Mouse (Mus musculus): ENCODE measurements around the gene H2-Aa.
"Not testable (repeated sequence)": the region's sequence is repeated elsewhere in the genome, so short reads cannot be mapped to it uniquely, and the experiment has no call there.

The H2-Aa gene

DNA sequence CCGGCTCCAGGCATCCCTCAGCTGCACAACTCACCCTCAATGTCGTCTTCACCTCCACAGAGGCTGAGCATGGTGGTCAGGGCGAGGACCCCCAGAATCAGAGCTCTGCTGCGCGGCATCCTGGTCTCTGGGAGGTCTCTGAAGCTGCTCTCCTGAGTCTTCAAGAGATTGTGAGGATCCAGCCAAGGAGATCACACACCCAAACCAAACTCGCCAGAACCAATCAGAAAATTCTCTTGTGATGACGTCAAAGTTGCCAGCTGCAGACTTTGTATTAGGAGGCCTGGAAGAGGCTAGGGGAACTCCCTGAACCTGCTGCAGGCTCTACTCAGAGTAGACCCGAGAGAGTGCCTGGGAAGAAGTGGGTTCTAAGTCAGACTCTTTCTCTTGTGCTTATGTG, at the start of gene H2-Aa:
TSS of gene H2-Aa (minus strand) at position 176 of the 400 bp plus-strand sequence.
- DNase-seq (ENCODE audit: low spot score in 2 of 2) = peak; percentile 83 to 86

DNA sequence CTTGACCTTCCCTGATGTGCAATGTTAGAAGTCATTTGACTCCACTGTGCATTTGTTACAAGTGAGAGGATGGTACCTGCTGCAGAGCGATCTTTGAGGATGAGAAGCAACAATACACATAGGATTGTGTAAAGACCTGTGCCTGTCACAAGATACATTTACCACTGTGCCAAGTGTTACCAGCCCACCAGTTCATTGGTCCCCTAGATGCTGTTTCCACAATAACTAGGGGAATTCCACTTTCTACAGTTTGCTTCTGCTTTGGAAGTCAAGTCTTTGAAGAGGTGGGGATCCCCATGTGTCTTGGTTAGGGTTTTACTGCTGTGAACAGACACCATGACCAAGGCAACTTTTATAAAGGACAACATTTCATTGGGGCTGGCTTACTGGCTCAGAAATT, 43.6 kb upstream of the H2-Aa start:
- no peak for DNase-seq (ENCODE audit: low spot score in 2 of 2)

DNA sequence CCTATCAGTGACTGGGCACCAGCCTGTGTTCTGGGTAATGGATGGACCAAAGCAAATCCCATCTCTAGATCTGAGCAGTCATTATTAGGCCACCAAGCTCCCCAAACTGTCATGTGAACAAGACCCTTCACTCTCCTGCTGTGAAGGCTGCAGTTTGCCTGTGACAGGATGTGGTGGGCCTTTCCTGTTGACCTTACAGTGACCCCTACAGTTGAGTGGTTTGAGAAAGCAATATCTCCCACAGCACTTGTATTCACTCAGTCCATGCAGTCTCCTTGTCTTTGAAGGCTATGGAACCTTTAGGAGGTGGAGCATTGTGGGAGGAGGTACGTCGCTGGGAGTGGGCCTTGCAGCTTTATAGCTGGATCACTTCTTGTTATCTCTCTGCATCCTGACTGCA, 42.2 kb upstream of the H2-Aa start:
- DNase-seq (ENCODE audit: low spot score in 2 of 2) = no peak

DNA sequence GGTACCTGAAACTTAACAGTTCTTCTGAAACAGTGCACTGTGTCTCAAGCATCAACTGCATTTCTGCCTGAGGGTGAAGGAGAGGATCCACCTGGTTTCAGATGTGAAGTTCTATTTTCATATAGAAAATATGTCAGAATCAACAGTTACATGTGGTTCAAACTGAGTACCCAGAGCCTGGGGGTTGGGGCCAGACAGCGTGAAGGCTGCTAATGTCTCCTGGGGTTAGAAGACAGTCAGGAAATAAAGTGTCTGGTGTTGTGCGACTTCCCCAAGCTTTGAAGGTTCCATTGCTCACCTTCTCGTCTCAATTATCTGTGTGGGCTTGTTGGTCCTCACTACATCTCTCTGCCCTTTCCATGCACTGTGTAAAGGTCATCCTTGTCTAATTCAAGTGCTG, 38.8 kb upstream of the H2-Aa start:
- no peak for DNase-seq (ENCODE audit: low spot score in 2 of 2)

DNA sequence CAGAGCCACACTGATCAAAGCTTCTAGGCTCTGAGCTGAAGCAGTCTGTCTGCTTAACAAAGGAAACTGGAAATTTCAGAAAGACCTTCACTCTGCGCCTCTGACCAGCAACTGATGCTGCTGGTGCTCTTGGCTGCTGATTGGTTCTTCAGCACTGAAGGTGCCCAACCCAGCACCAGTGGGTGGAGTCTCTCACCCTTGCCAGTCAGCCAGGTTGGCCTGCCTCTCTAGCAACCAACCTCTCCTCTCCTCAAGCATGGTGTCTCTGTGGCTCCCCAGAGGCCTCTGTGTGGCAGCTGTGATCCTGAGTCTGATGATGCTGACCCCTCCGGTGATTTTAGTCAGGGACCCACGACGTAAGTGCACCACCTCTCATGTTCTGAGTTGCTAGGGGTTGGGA, 37.8 kb upstream of the H2-Aa start, which contains the start of gene H2-Eb2:
TSS of gene H2-Eb2 (plus strand) at position 230 of the 400 bp plus-strand sequence.
- DNase-seq (ENCODE audit: low spot score in 2 of 2) = no peak

DNA sequence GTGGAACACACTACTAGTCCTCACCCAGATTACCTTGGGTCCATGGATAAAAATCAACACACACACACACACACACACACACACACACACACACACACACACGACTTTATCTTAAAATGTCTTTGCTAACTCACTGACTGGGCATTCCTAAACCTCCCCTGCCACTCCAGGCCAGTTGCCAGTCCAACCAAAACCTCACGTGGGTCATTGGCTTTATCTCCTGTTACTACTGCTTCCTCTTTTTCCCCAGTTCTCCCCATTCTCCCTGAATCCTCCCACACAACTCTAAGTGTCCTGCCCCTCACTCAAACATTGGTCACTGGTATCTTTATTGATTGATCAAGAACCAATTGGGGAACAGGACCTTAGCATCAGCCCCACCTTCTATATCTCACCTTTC, 29.7 kb upstream of the H2-Aa start:
- DNase-seq (ENCODE audit: low spot score in 2 of 2) = no peak

DNA sequence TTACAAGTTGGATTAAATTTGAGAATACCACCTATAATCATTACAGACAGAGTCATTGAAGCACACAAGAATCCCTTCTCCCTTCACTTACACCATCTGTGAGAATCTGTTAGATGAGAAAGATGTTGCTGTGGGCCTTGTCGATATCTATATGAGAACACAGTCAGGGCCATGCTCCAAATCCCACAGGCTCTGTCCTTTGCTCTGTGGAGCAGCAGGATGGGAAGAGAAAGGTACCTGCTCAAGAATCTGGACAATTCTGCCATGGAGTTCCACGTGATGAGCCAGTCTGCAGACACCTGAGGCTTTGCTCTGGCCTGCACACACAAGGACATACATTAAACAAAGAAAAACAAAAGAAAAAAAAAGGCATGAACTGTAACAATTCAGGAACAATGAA, 29.1 kb upstream of the H2-Aa start:
- no peak for DNase-seq (ENCODE audit: low spot score in 2 of 2)

DNA sequence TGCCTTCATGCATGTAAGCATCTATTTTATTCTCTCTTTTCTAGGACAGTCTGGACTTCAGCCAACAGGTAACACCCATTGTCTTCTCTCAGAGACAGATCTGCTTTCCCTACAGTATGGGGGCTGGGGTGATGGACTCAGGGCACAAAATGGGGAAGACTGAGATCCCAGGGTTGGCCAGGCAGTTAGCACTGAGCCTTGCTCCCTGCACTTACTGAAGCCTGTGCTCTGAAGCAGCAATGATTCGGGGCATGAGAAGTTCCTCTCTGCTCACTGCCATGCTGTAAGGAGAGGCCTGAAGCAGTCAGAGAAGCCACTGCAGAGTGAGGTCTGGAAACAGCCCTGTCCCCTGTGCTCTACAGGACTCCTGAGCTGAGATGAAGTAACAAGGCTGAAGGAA, 27.9 kb upstream of the H2-Aa start:
- no peak for DNase-seq (ENCODE audit: low spot score in 2 of 2)

DNA sequence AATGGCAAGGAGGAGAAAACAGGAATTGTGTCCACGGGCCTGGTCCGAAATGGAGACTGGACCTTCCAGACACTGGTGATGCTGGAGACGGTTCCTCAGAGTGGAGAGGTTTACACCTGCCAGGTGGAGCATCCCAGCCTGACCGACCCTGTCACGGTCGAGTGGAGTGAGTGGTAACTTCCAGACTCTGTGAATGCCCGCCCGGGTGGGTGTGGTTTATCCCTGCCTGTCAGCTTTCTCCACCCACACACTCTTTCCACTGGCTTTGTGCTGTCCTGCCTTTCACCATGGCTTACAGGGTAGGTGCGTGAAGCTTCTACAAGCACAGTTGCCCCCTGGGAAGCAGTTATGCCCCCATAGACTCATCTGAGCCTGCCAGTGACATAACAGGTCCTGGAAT, 26.7 kb upstream of the H2-Aa start:
- no peak for DNase-seq (ENCODE audit: low spot score in 2 of 2)

DNA sequence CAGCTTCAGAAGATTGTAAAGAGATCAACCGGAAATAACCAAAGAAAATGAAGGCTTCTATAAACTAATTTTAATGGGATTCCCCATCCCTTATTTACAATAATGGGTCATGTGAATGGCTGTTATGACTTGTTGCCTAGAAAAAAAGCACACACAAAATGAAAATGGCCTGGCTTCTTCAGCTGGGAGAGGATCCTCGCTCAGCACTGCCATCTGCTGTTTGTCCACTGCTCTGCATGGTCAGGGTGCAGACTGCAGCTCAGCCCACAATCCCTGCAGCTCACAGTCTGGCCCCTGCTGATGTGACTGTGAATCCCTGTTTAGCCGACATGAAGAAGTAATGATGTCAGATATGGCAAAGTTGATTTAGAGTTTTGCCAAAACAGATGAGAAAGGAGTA, 25.8 kb upstream of the H2-Aa start:
- DNase-seq (ENCODE audit: low spot score in 2 of 2) = peak; percentile 62 to 68

DNA sequence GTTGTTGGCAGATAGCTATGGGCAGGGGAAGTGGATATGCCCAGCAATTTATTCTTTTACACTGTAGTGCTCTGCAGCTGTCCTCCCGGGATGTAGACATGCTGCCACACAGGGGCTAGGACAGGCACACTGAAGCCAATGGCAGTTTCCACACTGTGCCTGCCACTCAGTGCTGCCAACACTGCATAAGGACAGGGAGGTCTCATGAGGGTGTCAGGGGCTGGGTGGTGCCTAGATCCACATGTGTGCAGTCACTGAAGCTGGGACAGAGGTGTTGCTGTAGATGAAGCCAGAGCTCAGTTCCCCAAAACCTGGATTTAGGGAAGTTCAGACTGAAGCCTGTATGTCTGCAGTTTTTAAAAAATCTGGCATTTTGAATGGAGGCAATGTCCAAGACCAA, 24.6 kb upstream of the H2-Aa start:
- DNase-seq (ENCODE audit: low spot score in 2 of 2) = no peak

DNA sequence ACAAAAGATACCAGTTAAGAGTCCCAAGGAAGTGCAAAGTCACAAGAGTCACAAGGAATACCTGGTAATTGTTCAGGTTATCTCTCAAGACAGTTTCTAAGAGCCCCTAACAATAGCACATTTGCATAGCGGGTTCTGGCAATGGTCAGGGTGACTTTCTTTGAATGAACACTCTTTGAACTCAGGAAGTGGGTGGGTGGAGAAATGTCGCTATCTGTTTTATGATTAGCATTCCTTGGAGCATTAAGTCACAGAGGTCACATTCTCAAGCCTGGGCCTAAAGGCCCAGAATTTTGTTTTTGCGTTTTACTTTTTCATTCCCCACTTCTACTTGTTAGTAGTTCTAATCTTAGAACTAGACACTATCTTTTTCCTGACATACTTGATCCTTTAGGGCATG, 22.9 kb upstream of the H2-Aa start:
- not testable (repeated sequence) for DNase-seq (ENCODE audit: low spot score in 2 of 2)

DNA sequence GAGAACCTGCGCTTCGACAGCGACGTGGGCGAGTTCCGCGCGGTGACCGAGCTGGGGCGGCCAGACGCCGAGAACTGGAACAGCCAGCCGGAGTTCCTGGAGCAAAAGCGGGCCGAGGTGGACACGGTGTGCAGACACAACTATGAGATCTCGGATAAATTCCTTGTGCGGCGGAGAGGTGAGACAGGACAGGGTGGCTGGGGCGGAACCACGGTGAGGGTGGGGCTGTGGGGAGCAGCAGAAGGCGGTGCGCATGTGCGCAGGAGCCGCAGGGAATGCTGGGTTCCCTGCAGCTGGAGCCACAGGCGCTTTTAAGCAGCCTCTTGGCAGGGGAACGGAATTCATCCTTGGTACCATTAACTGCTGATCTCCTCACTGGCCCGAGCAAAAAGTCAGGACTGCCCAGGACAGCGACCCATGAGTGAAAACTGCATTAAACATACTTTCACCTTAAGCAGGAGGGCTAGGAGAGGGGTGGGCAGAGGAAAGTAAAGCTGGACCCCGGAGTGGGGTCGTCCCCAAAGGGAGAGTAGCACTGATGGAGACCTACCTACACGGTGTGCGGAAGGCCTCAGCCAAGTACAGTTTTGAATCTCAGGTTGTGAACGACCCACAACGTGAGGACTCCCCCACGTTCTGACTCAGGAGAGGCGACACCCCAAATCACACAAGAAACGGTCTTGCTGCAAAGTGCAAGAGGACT, 22.2 kb upstream of the H2-Aa start:
- peak; percentile 37 to 65 for DNase-seq (ENCODE audit: low spot score in 2 of 2)

DNA sequence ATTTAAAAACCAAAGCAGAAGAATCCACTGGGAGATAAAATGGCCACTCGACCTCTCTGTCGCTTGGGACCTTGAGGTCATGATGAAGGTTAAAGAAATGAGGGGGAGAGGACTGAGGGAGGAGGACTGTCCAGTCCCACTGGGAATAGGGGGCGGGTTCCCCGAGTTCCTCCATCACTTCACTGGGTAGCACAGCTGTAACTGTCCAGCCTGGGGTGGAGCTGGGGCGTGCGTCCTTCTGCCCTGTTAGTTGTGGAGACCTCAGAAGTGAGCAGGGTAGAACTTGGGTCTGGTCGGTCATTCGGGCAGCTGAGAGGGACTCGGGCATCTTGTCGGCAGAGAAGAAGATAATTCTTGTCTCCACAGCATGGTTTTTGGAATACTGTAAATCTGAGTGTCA, 21.6 kb upstream of the H2-Aa start:
- DNase-seq (ENCODE audit: low spot score in 2 of 2) = no peak

DNA sequence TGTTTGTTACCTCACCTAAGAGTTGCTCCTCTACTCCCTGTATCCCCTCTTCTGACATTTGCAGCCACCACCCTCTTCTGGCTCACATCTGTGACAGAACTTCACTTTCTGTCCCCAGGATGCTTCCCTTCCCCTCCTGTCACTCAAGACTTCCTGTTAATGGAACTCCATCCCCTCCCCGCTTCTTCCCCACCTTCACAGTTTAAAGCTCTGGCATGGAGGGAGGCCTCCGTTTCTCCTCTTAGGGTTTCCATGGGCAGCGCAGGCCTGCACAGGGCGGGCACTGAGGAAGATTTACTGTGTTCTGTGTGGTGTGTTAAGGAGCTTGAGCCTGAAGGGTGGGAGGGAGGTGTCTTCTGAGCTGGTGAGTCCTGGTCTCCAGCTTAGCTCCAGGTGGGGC, 20.5 kb upstream of the H2-Aa start:
- DNase-seq (ENCODE audit: low spot score in 2 of 2) = no peak

DNA sequence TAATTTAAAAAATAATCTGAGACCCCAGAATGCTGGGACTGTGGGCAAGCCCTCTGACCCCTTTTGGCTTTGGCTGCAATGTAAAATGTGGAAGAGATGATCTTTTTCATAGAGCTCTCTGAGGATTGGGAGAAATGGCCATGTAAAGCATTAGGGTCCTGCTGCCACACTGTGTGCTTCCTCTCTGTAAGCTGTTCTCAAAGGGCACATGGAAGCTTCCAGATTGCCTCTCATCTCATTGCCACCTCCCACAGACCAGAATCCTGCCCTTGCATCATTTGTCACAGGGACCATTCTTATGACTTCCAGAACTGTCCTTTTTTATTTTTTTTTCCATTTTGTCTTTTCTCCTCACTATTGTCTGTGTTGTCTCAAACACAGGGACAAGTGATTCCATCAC, 19.6 kb upstream of the H2-Aa start:
- DNase-seq (ENCODE audit: low spot score in 2 of 2) = no peak

DNA sequence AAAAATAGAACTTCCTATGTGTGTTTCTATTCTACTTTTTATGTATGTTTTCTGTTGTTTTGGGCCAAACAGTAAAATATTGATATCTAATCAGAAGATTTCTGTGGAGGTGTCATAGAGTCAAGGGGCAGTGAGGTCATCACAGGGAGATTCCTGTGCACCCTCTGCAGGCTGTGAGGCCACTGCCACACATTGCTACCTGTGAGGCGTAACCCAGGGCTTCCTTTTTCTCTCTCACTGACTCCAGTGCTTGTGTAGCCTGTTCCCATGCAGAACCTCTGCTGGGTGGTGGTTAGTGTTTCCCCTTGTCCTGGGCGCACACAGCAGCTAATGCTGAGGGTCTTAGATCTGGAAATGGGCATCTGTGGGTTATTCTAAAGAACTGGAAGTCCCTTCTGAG, 18.8 kb upstream of the H2-Aa start:
- no peak for DNase-seq (ENCODE audit: low spot score in 2 of 2)

DNA sequence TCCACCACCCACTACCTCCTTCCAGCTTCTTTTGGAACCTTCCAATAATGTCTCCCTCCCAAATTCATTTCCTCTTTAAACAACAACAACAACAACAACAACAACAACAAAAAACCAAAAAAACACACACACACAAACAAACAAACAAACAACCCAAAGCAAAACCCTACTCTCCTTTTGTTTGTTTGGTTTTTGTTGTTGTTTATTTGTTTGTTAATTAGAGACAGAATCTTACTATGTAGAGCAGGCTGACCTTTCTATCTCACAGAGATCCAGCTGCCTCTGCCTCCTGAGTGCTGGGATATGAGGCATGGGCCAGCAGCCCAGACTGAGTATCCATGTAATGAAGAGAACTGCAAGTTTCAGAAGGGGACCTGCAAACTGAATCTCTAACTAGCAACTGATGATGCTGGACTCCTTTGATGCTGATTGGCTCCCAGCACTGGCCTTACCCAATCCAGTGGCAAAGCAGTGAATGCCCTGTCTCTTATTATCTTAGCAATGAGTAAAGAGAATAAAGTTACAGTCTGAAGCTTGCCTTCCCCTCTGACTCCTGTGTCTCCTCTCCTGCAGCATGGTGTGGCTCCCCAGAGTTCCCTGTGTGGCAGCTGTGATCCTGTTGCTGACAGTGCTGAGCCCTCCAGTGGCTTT, 17.9 kb upstream of the H2-Aa start, which contains the start of gene H2-Eb1:
TSS of gene H2-Eb1 (plus strand) at position 488 of the 651 bp plus-strand sequence.
- peak; percentile 79 to 84 for DNase-seq (ENCODE audit: low spot score in 2 of 2)

DNA sequence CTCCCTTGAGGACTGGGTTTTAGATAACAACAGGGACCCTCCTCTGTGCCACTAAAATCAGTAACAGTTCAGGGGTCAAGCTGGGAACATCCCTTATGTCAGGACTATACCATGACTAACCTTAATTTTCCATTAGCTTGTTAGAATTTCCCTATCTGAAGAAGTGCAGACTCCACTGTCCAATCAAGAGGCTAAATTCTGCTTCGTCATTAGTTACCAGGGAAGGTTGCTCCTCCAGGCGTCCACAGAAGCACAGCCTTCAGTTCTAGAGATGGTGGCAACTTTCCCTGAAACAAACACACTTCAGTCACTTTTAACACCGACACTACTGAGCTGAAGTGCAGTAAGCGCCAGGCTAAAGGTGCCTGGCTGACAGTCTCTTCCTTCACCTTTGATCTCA, 17.1 kb upstream of the H2-Aa start:
- DNase-seq (ENCODE audit: low spot score in 2 of 2) = peak; percentile 48 to 60

DNA sequence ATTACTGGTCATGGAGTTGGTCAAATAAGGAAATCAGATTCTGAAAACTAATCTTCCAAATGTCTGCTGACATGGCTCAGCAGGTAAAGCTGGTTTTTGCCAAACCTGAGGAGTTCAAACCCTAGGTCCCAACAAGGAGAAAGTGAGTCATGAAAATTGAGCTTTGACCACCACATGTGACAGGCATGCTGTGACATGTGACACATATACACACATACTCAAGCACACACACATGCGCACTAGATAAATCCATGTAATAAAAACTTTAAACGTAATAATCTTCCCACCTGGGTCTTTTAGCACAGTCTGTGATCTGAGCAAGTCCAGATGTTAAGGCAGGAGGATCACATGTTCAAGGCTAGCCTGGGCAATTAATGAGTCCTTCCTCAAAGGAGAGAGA, 16.2 kb upstream of the H2-Aa start:
- no peak for DNase-seq (ENCODE audit: low spot score in 2 of 2)

DNA sequence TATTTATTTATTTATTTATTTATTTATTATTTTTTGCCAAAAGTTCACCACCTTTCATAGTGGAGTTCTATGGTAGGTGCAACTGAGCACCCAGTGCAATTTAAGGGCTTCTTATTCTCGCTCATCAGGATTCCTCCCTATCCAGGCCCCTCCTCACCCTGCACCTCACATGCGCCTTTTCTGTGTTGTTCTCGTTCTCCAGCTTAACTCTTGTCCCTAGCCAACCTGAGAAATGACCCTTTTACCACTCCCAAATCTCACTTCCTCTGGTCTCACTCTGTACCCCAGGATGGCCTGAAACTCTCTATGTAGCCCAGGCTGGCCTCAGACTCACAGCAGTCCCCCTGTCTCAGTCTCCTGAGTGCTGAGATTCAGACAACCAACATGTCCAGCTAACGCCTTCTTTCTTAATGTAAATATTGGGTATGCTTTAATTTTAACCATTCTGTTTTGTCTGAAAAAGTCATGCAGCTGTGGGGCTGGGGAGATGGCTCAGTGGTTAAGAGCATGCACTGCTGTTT, 14.1 kb upstream of the H2-Aa start:
- no peak for DNase-seq (ENCODE audit: low spot score in 2 of 2)

DNA sequence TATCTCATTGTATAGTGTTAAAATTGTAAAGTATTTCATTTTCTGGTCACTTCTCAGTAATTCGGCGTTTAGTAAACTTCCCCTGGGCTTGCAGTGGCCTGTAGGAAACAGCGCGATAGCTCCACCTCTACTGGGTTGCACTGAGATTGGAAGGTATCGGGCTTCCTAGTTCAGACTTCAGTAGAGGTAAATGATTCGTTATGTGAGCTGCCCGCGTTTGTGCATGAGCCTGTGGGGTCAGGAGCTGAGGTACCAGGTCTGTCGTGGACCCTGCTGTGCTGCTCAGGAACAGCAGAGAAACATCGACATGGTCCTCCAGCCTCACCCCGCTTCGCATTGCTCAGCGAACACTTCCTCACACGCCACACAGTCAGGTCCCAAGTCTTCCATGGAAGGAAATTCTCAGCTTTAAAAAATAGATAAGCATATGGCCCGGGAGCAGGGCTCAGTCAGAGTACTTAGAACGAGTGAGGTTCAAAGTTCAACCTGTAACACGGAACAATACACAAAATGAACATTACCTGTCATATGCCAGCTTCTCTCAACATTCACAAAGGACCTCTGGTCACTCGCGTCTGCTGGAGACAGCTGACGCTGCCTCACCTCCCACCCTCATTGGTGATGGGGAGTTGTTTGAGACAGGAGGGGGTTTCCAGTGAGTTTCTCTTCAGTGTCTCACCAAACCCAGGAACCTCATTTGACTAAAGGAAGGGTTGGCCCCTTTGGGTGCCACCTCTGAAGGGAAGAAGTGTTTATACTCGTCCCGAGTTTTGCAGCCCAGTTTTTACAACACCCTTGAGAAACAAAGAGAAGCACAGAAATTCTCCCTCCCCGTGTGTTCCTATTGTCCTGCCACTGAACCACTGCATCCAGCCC, 13.3 kb upstream of the H2-Aa start:
- no peak for DNase-seq (ENCODE audit: low spot score in 2 of 2)

Measured in urinary bladder, postnatal 36 days (tissue).